Mouse (Mus musculus) kidney, postnatal 4 days (tissue): ENCODE results near the gene Erp27.

ENCODE experiments used
- DNase-seq, 2 experiments: peaks; one replicate each; pipeline ENCODE4 v3.0.0; 2021; ENCODE audit warnings: mixed read lengths in 2 of 2

The Erp27 gene

GRCm38 (mm10) chr6:136906937-136907293 lies 15.1 kb downstream of the Erp27 start:
- DNase-seq: no peak

- DNase-seq: no peak
Observed at GRCm38 (mm10) chr6:136906283-136906936, 15.6 kb downstream of the Erp27 start.

GRCm38 (mm10) chr6:136903885-136904470 lies 18.0 kb downstream of the Erp27 start:
- no peak for DNase-seq

GRCm38 (mm10) chr6:136902527-136902926 lies 19.5 kb downstream of the Erp27 start:
- DNase-seq: no peak

GRCm38 (mm10) chr6:136901010-136901409 lies 21.0 kb downstream of the Erp27 start:
- no peak for DNase-seq

- no peak for DNase-seq
Observed at GRCm38 (mm10) chr6:136900369-136901009, 21.5 kb downstream of the Erp27 start.

- DNase-seq: no peak
Observed at GRCm38 (mm10) chr6:136898954-136899353, 23.0 kb downstream of the Erp27 start.

- peak in 1 of 2 experiments; percentile 46 for DNase-seq
Observed at GRCm38 (mm10) chr6:136898222-136898621, 23.8 kb downstream of the Erp27 start.

- no peak for DNase-seq
Observed at GRCm38 (mm10) chr6:136897789-136898188, 24.2 kb downstream of the Erp27 start.

- peak; percentile 62 to 72 for DNase-seq
Observed at GRCm38 (mm10) chr6:136894532-136895339, 27.2 kb downstream of the Erp27 start.

GRCm38 (mm10) chr6:136892002-136892401 lies 30.0 kb downstream of the Erp27 start:
- no peak for DNase-seq

GRCm38 (mm10) chr6:136889554-136889953 lies 32.4 kb downstream of the Erp27 start:
- no peak for DNase-seq

- no peak for DNase-seq
Observed at GRCm38 (mm10) chr6:136889067-136889466, 32.9 kb downstream of the Erp27 start.

GRCm38 (mm10) chr6:136887854-136888253 lies 34.1 kb downstream of the Erp27 start:
- DNase-seq: peak; percentile 61 to 74

GRCm38 (mm10) chr6:136884766-136885165 lies 37.2 kb downstream of the Erp27 start:
- DNase-seq: peak in 1 of 2 experiments; percentile 47

- no peak for DNase-seq
Observed at GRCm38 (mm10) chr6:136883961-136884360, 38.0 kb downstream of the Erp27 start.

- peak; percentile 69 to 76 for DNase-seq
Observed at GRCm38 (mm10) chr6:136883431-136883915, 38.5 kb downstream of the Erp27 start.

GRCm38 (mm10) chr6:136881678-136882077 lies 40.3 kb downstream of the Erp27 start:
- DNase-seq: no peak

- DNase-seq: peak; percentile 69 to 75
Observed at GRCm38 (mm10) chr6:136875670-136876069, 46.3 kb downstream of the Erp27 start, which contains the start of gene Mgp. Gene Mgp, minus strand, starts transcription at chr6:136875823.

- DNase-seq: no peak
Observed at GRCm38 (mm10) chr6:136874599-136874998, 47.4 kb downstream of the Erp27 start.

GRCm38 (mm10) chr6:136868921-136869320 lies 53.1 kb downstream of the Erp27 start:
- DNase-seq: no peak

- no peak for DNase-seq
Observed at GRCm38 (mm10) chr6:136866150-136866549, 55.8 kb downstream of the Erp27 start.

- DNase-seq: no peak
Observed at GRCm38 (mm10) chr6:136865360-136865759, 56.6 kb downstream of the Erp27 start.
